Mouse (Mus musculus) kidney, adult 2 months (tissue): ENCODE results near the gene Spata21. TPM values are rescaled to one million over a fixed set of nuclear protein-coding genes. Genes with fewer than 3 reads are reported as not detected.

Source experiments
- DNase-seq: peaks from one replicate; pipeline ENCODE4 v3.0.0; 2021
- H3K27ac ChIP-seq: fragments of 200-500 bp; 2 replicates; pipeline ENCODE4 v1.5.1; 2012; ENCODE audit warnings: low read depth, low read length, control low read depth, inconsistent platforms; ENCODE audit not compliant: insufficient read depth
- H3K27me3 ChIP-seq: fragments of 200-500 bp; replicated peaks from 2 replicates; pipeline ENCODE4 v1.6.1; 2012; ENCODE audit warnings: mild to moderate bottlenecking, moderate library complexity, low read length, inconsistent platforms; ENCODE audit not compliant: control insufficient read depth, insufficient read depth
- H3K36me3 ChIP-seq: fragments of 200-500 bp; 2 replicates; pipeline ENCODE4 v1.6.1; 2012; ENCODE audit warnings: mild to moderate bottlenecking, moderate library complexity, low read length, inconsistent platforms; ENCODE audit not compliant: control insufficient read depth, insufficient read depth
- H3K4me1 ChIP-seq: fragments of 200-500 bp; 2 replicates; pipeline ENCODE4 v1.6.1; 2011; ENCODE audit warnings: low read length; ENCODE audit not compliant: control insufficient read depth, insufficient read depth
- H3K4me3 ChIP-seq: fragments of 200-500 bp; 2 replicates; pipeline ENCODE4 v1.5.1; 2011; ENCODE audit warnings: mild to moderate bottlenecking, low read depth, low read length, control low read depth; ENCODE audit not compliant: insufficient read depth
- CTCF ChIP-seq: fragments of 200-500 bp; conservative IDR thresholded peaks from 2 replicates; pipeline ENCODE4 v1.5.1; 2011; ENCODE audit warnings: low read depth, mild to moderate bottlenecking, control low read depth, low read length, moderate library complexity, mixed read lengths; ENCODE audit not compliant: insufficient read depth, insufficient read length
- POLR2A ChIP-seq: fragments of 200-500 bp; IDR thresholded peaks from one replicate; pipeline ENCODE4 v1.6.1; 2011; ENCODE audit warnings: low read depth, low read length, control low read depth
- WGBS: fragments of 180-500 bp; shearing (Covaris S2); methylation state at CpG from one replicate; pipeline ENCODE4 v1.1.7; 2018; 5-methylcytosine and 5-hydroxymethylcytosine counted together
- polyA plus RNA-seq: library from polyadenylated mRNA; depleted of rRNA; stranded (reverse); fragments of >200 nt; gene quantifications from 2 replicates; pipeline ENCODE4 v1.2.3, GENCODE M21; 2012

Gene Spata21
- polyA plus RNA-seq, 1 experiment: 0.03 TPM

DNA sequence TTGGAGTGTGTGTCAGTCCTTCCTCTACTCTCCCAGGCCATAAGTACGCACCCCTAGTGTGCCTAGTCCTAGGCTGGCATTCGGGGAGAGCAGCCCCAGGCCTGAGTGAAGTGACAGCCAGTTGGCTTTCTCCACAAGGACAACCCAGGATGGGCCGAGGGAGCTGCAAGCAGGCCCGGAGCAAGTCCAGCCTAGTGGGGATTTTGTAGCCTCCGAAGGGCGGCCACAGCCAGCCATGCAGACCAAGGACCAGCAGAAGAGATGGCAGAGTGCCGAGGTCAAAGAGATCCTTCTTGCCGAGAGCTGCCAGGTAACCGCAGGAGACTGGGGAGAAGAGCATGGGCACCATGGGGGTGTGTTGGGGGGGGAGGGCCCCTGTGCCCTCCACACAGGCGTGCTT is 6.9 kb downstream of the Spata21 start:
- TF ChIP-seq CTCF (no peak), POLR2A (no peak)
- H3K27me3 ChIP-seq: no peaks in the 10 kb centered on the region
- DNase-seq: peak; percentile 63
- H3K4me1 ChIP-seq: no peaks in the 10 kb centered on the region
- 77% methylated on average over 10 of the region's 10 CpGs for WGBS
- no peak overlapping the region for H3K4me3 ChIP-seq
- no peaks in the 10 kb centered on the region for H3K36me3 ChIP-seq
- H3K27ac ChIP-seq: no peak overlapping the region

DNA sequence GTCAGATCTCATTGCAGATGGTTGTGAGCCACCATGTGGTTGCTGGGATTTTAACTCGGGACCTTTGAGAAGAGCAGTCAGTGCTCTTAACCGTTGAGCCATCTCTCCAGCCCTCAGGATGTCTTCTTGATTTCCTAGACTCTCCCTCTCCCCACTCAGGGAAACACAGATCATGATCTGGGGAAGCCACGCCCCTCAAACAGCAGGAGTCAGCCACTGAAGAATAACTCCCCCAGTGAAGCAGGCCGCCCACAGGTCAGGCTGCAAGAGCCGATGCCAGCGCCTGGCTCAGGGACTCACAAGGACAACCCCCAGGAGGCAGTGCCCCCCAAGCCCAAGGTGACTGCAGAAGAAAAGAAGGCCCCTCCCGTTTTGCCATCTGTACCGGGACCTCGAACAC is 8.6 kb downstream of the Spata21 start:
- TF ChIP-seq CTCF: no peak
- no peak for TF ChIP-seq POLR2A
- Histone ChIP-seq H3K4me3 (no peak overlapping the region), H3K36me3 (no peaks in the 10 kb centered on the region), H3K4me1 (no peaks in the 10 kb centered on the region), H3K27ac (no peak overlapping the region), H3K27me3 (no peaks in the 10 kb centered on the region)
- no peak for DNase-seq
- WGBS: 11% methylated on average over 9 of the region's 9 CpGs

DNA sequence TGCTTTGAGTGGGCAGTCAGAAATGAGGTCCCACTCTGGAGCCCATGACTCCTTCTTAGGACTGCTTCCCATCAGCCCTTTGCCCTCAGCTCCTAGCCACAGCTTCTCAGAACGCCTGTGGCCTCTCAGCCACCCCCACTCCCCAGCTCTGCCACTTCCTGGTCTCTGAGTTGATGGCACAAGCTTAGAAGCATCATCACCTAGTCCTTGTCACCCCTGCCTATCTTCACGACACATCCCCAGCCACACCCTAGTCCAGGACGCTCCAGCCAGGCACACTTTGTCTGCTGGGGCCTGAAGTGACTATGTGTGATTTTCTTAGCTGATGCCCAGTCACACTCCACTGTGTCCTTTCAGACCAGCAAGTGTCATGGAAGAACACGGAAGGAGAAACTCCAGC is 10.8 kb downstream of the Spata21 start:
- H3K27ac ChIP-seq: no peak overlapping the region
- no peaks in the 10 kb centered on the region for H3K27me3 ChIP-seq
- no peak overlapping the region for H3K4me3 ChIP-seq
- 74% methylated on average over 4 of the region's 4 CpGs for WGBS
- H3K36me3 ChIP-seq: no peaks in the 10 kb centered on the region
- no peaks in the 10 kb centered on the region for H3K4me1 ChIP-seq
- TF ChIP-seq CTCF (no peak), POLR2A (no peak)
- no peak for DNase-seq

DNA sequence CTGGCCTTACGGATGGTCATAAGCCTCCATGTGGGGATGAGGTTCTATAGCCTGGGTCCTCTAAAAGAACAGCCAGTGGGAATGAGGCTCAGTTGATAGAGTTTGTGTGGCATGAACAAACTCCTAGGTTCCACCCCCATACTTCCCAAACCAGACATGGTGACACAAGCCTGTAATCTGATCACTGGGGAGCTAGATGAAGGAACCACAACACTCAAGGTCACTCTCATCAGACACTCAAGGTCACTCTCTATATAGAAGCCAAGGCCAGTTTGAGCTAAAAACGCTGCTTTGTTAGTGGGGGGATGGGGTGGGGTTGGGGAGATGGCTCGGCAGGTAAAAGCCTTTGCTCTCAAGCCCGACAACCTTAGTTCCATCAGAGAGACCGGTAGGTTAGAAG is 11.8 kb downstream of the Spata21 start:
- Histone ChIP-seq H3K4me3 (no peak overlapping the region), H3K27me3 (no peaks in the 10 kb centered on the region), H3K36me3 (no peaks in the 10 kb centered on the region), H3K4me1 (no peaks in the 10 kb centered on the region), H3K27ac (no peak overlapping the region)
- TF ChIP-seq CTCF: no peak
- no peak for TF ChIP-seq POLR2A
- 75% methylated on average over 5 of the region's 5 CpGs for WGBS
- no peak for DNase-seq

DNA sequence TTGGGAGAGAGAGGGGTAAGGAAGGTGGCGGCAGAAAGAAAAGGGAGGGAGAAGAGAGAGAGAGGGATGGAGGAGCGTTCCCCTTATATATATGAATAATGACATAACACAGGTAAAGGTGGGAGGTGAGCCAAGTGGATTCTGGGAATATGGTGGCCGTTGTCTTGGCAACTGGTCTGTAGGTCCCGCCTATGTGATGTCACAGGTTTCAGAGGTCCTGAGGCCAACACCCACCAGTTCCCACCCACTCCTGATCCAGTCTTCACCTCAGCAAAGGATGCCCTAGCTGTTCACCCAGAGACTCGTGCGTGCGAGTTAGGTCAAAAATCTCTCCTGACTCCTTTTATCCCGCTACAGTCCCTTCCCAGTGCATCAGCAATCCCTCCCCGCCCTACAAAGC is 13.2 kb downstream of the Spata21 start:
- H3K4me1 ChIP-seq: no peaks in the 10 kb centered on the region
- no peaks in the 10 kb centered on the region for H3K27me3 ChIP-seq
- 93% methylated on average over 9 of the region's 9 CpGs for WGBS
- H3K27ac ChIP-seq: no peak overlapping the region
- TF ChIP-seq CTCF: no peak
- TF ChIP-seq POLR2A: no peak
- no peak overlapping the region for H3K4me3 ChIP-seq
- H3K36me3 ChIP-seq: no peaks in the 10 kb centered on the region
- no peak for DNase-seq

DNA sequence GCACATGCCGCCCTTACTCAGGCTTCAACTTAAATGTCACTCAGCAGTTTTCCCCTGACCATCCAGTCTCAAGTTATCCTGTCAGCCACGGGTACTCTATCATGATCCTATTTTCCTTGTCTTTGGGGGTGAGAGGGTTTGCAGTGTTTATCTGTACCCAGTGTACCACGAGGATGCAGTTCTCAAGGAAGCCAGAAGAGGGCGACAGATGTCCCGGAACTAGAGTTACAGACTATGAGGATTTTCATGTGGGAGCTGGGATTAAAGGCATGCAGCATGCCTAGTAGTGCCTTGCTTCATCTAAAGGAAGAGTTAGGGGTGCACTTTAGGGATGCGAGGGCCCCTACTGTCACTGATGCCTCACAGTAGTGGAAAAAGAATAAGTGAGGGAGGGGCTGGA is 13.7 kb downstream of the Spata21 start:
- no peaks in the 10 kb centered on the region for H3K36me3 ChIP-seq
- DNase-seq: peak; percentile 46

DNA sequence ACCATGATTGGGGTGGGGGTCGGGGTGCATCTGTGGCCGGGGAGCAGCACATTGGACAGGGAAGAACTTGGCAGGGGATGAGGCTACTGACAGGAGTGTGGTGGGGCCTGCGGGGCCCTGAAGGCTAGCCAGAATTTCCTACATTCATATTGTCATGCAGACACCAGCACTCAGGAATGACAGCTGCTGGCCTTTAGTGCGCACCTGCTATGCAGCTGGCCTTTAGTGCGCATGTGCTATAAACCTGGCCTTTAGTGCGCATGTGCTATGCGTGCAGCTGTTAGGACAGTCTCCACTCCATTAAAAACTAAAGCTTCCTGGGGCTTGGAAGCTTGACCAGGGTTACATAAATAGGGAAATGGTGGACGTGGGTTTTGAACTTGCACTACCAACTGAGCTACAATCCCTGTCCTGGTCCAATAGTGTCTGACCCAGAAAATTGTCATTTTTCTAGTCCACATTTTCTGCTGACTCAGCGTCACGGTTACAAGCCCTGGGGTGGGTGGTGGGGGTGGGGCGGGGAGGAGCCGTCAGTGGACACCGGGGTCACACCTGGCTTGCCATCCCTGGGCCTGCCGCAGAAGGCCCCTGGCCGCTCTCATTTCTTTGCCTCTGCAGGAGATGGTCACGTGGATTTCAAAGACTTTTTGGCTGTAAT is 18.5 kb downstream of the Spata21 start:
- TF ChIP-seq POLR2A: no peak
- TF ChIP-seq CTCF: no peak
- H3K4me1 ChIP-seq: no peaks in the 10 kb centered on the region
- H3K27ac ChIP-seq: no peak overlapping the region
- H3K27me3 ChIP-seq: no peaks in the 10 kb centered on the region
- 70% methylated on average over 16 of the region's 16 CpGs for WGBS
- H3K36me3 ChIP-seq: no peaks in the 10 kb centered on the region
- no peak overlapping the region for H3K4me3 ChIP-seq
- DNase-seq: no peak

More for the DNA sequence above, 13.7 kb downstream of the Spata21 start:
- TF ChIP-seq POLR2A (no peak), CTCF (peak; percentile 58)
- Histone ChIP-seq H3K4me3 (no peak overlapping the region), H3K27me3 (no peaks in the 10 kb centered on the region), H3K27ac (no peak overlapping the region), H3K4me1 (no peaks in the 10 kb centered on the region)
- WGBS: 73% methylated on average over 6 of the region's 6 CpGs
